In the genomic region with DNA sequence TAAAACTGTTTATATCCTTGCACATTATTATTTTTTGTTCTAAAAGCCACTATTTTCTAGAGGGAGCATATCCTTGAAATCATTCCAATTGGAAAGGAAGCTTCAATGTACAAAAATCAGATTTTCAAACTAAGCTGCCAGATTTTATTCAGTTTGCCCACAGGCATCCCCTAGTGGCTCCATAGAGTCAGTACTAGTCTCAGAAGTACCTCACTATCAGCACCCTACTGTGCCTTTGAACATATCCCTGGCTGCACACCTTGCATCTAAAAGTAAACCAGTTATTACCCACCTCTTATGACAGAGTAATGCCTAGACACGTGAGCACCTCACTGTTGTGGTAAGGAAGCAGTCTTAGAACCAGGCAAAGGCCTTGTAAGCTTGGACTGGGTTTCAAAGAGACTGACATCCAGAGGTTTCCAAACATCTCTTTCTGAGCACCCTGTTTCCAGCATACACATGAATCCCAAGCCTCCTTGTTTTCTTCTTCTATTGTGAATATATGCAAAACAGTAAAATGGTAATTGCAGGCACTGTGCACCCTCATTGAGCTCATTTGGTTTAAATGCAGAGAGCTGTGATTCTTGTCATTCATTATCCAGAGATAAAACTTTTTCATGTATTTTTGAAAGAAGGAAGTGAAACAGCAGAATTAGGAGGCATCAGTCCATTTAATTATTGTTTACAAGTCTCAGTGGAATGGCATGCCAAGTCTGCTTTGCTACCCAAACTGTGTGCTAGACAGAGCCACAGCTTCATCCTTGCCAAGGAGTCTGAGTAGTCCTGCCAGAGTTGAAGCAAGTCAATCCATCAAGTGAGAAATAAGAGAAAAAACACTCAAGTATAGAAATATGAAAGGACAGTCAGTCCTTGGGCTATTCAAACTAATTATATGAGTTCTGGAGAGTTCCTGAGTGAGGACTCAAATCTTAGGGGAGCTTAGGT, we compare ENCODE assay signal across 18 mouse cellular contexts.
DNase-seq lines count a peak whose midpoint lies in the region; ATAC-seq and TF ChIP-seq lines count a peak whose summit lies in the region.
"Had no signal": no experiment of that assay in that cellular context is flagged by ENCODE, and none has a peak within 500 bp of the region (broad histone marks: within the 10 kb centered on the region; RNA-seq: fewer than 3 reads in every experiment).

No protein-coding gene starts in this region.

- H3K27me3 ChIP-seq in forebrain, postnatal 0 days (ENCODE audit: insufficient read depth, low read length): no peaks in the 10 kb centered on the region
- no peaks in the 10 kb centered on the region; the same call in 1 of the 2 replicates for H3K27me3 ChIP-seq in cerebellum, adult 2 months (ENCODE audit: control insufficient read depth, insufficient read depth, low read length)
- H3K27me3 ChIP-seq: megakaryocyte, embryonic 14.5 days; neural tube, embryonic 12.5 days had no signal

- TF ChIP-seq POLR2A in cerebellum, adult 2 months (IDR thresholded peaks at IDR 0.05; ENCODE audit: borderline replicate concordance, insufficient read depth, low read length): no peak

- intact Hi-C loops in left cerebral cortex, postnatal 14 days (cut with DNase I): no loop called here
- intact Hi-C loops in heart, postnatal 14 days (cut with DNase I): no loop called here

- ATAC-seq in frontal cortex, adult (ENCODE audit: low TSS enrichment): peak; percentile 85
- ATAC-seq in forebrain, postnatal 0 days: peak; percentile 54

- H3K4me3 ChIP-seq in forebrain, postnatal 0 days (ENCODE audit: low read depth, low read length): no peak overlapping the region
- no peak overlapping the region for H3K4me3 ChIP-seq in cerebellum, adult 2 months (replicated peaks; ENCODE audit: insufficient read depth, low read depth, low read length)
- H3K4me3 ChIP-seq: megakaryocyte, embryonic 14.5 days; neural tube, embryonic 12.5 days had no signal

- no peak overlapping the region for H3K9ac ChIP-seq in forebrain, postnatal 0 days
- H3K9ac ChIP-seq: hindbrain, embryonic 14.5 days; liver, embryonic 14.5 days; neural tube, embryonic 12.5 days had no signal

- no peak overlapping the region for H3K27ac ChIP-seq in forebrain, postnatal 0 days (ENCODE audit: low read depth, low read length)
- H3K27ac ChIP-seq in cerebellum, adult 2 months (ENCODE audit: insufficient read depth, low read length): no peak overlapping the region
- H3K27ac ChIP-seq: hindbrain, embryonic 14.5 days; liver, embryonic 14.5 days; neural tube, embryonic 12.5 days had no signal

- no peak for DNase-seq in frontal cortex, postnatal 25 days (ENCODE audit: low spot score in 2 of 2)
- peak; percentile 15 to 20 for DNase-seq in left cerebral cortex, postnatal 14 days (ENCODE audit: low spot score in 2 of 2)
- no peak for DNase-seq in left cerebral cortex, adult 8-10 months (ENCODE audit: low spot score in 2 of 2)
- DNase-seq in Muller cell, postnatal 12 days (ENCODE audit: inconsistent ontology term): peak; percentile 39
- peak; percentile 54 for DNase-seq in forebrain, postnatal 0 days
- DNase-seq in heart, postnatal 14 days: no peak
- DNase-seq in cerebellum, adult 2 months: no peak
- DNase-seq: adrenal gland, adult 2 months; cerebellum, adult 9-10 months; embryo, embryonic 11 days; heart, adult 18-20 months; kidney, adult 2 months; thymus, adult 2 months had no signal

- 24% methylated on average over 1 of the region's 1 CpGs for WGBS in forebrain, postnatal 0 days
- 81% methylated on average over 1 of the region's 1 CpGs for WGBS in cerebellum, adult 2 months

- no peaks in the 10 kb centered on the region for H3K36me3 ChIP-seq in forebrain, postnatal 0 days (ENCODE audit: insufficient read depth)
- H3K36me3 ChIP-seq: neural tube, embryonic 12.5 days had no signal

- no peaks in the 10 kb centered on the region for H3K9me3 ChIP-seq in forebrain, postnatal 0 days (ENCODE audit: low read length)
- H3K9me3 ChIP-seq: neural tube, embryonic 12.5 days had no signal

- peak; percentile 75 for TF ChIP-seq CTCF in forebrain, postnatal 0 days (IDR thresholded peaks at IDR 0.05; ENCODE audit: low read depth)
- no peak for TF ChIP-seq CTCF in cerebellum, adult 2 months (IDR thresholded peaks at IDR 0.05; ENCODE audit: borderline replicate concordance, insufficient read depth, low read depth, low read length)

- no peak overlapping the region for H3K4me2 ChIP-seq in forebrain, postnatal 0 days (ENCODE audit: low read depth)
- H3K4me2 ChIP-seq: hindbrain, embryonic 14.5 days; neural tube, embryonic 12.5 days had no signal

- peaks cover 10% of the 10 kb centered on the region; the same call in 1 of the 2 replicates for H3K4me1 ChIP-seq in forebrain, postnatal 0 days (ENCODE audit: insufficient read depth)
- H3K4me1 ChIP-seq in cerebellum, adult 2 months (ENCODE audit: control insufficient read depth, insufficient read depth, low read length): no peaks in the 10 kb centered on the region
- H3K4me1 ChIP-seq: megakaryocyte, embryonic 14.5 days; neural tube, embryonic 12.5 days had no signal

Comparison
In these comparisons a context has a peak if more than half of its experiments do, and no peak if none do; other contexts are left out.
1. DNase-seq: peak in left cerebral cortex, postnatal 14 days (2 of 2), Muller cell, postnatal 12 days (single experiment) and forebrain, postnatal 0 days (single experiment); none in frontal cortex, postnatal 25 days (0 of 2), left cerebral cortex, adult 8-10 months (0 of 2), heart, postnatal 14 days (0 of 2) and cerebellum, adult 2 months (0 of 2).